30 mouse cellular contexts compared by ENCODE assay signal in genomic region chr2:109688661-109689060, GRCm38 (mm10). TPM values are rescaled to one million over a fixed set of nuclear protein-coding genes. Genes with fewer than 3 reads are reported as not detected.
"Had no signal": no experiment of that assay in that cellular context is flagged by ENCODE, and none has a peak within 500 bp of the region (broad histone marks: within the 10 kb centered on the region; RNA-seq: fewer than 3 reads in every experiment).

No protein-coding gene starts in this region.

- ATAC-seq: forebrain, embryonic 13.5 days; forebrain, embryonic 14.5 days; forebrain, embryonic 15.5 days; forebrain, embryonic 16.5 days; forebrain, postnatal 0 days had no signal

- H3K27ac ChIP-seq: embryonic facial prominence, embryonic 10.5 days; embryonic facial prominence, embryonic 12.5 days; embryonic facial prominence, embryonic 13.5 days; embryonic facial prominence, embryonic 15.5 days; forebrain, embryonic 10.5 days; forebrain, embryonic 12.5 days; forebrain, embryonic 13.5 days; forebrain, embryonic 15.5 days; gastrocnemius, adult 2 months had no signal

- H3K36me3 ChIP-seq: embryonic facial prominence, embryonic 10.5 days; embryonic facial prominence, embryonic 12.5 days; embryonic facial prominence, embryonic 13.5 days; embryonic facial prominence, embryonic 15.5 days; forebrain, embryonic 10.5 days; forebrain, embryonic 12.5 days; forebrain, embryonic 15.5 days had no signal

- H3K4me1 ChIP-seq: embryonic facial prominence, embryonic 12.5 days had no signal

- DNase-seq: cerebellum, adult 2 months; cerebellum, adult 8-10 months; cerebellum, adult 9-10 months; cerebellum, adult 9-11 months; cerebellum, postnatal 10 days; cerebellum, postnatal 14 days; cerebellum, postnatal 25 days; cerebellum, postnatal 36 days; embryo, embryonic 11 days; forebrain, postnatal 0 days; gastrocnemius, adult 2 months; gastrocnemius, postnatal 10 days; gastrocnemius, postnatal 14 days; gastrocnemius, postnatal 25 days; gastrocnemius, postnatal 36 days; heart, adult 11 months; heart, adult 18-20 months had no signal

- H3K9me3 ChIP-seq: embryonic facial prominence, embryonic 10.5 days; embryonic facial prominence, embryonic 12.5 days; embryonic facial prominence, embryonic 13.5 days; embryonic facial prominence, embryonic 15.5 days; forebrain, embryonic 10.5 days; forebrain, embryonic 12.5 days; forebrain, embryonic 13.5 days; forebrain, embryonic 15.5 days had no signal

- H3K9ac ChIP-seq: embryonic facial prominence, embryonic 12.5 days; embryonic facial prominence, embryonic 13.5 days; embryonic facial prominence, embryonic 15.5 days; forebrain, embryonic 12.5 days; forebrain, embryonic 13.5 days; forebrain, embryonic 15.5 days; forebrain, postnatal 0 days had no signal

- H3K4me2 ChIP-seq: embryonic facial prominence, embryonic 12.5 days; embryonic facial prominence, embryonic 13.5 days; embryonic facial prominence, embryonic 15.5 days; forebrain, embryonic 12.5 days; forebrain, embryonic 13.5 days; forebrain, embryonic 15.5 days had no signal

- H3K4me3 ChIP-seq: embryonic facial prominence, embryonic 10.5 days; embryonic facial prominence, embryonic 12.5 days; embryonic facial prominence, embryonic 13.5 days; embryonic facial prominence, embryonic 15.5 days; erythroblast, embryonic 14.5 days; forebrain, embryonic 10.5 days; forebrain, embryonic 12.5 days; forebrain, embryonic 13.5 days; forebrain, embryonic 15.5 days; gastrocnemius, adult 2 months had no signal

RNA-seq across cellular contexts. Expression of gene Bdnf, which starts 14.2 kb away (rescaled TPM):
- total RNA-seq: common myeloid progenitor, adult 5-6 weeks; granulocyte monocyte progenitor cell, adult 5-6 weeks had no signal
- polyA plus RNA-seq: erythroblast, embryonic 14.5 days had no signal
